Mouse (Mus musculus) urinary bladder, adult 18-20 months (tissue): ENCODE measurements around the gene Il1rapl2.
A peak's percentile ranks its signal among the peaks of the same experiment; 100 is the strongest.
"Not testable (repeated sequence)": the region's sequence is repeated elsewhere in the genome, so short reads cannot be mapped to it uniquely, and the experiment has no call there.

Experiments
- DNase-seq, 2 experiments: peaks; one replicate each; pipeline ENCODE4 v3.0.0; 2022; ENCODE audit warnings: low spot score in 2 of 2, mixed read lengths in 2 of 2

The Il1rapl2 gene

GRCm38 (mm10) chrX:138209480-138209879 lies 639.1 kb downstream of the Il1rapl2 start, which contains the start of gene Tex13a:
Gene Tex13a (minus strand): TSS chrX:138209580.
- no peak for DNase-seq

DNA sequence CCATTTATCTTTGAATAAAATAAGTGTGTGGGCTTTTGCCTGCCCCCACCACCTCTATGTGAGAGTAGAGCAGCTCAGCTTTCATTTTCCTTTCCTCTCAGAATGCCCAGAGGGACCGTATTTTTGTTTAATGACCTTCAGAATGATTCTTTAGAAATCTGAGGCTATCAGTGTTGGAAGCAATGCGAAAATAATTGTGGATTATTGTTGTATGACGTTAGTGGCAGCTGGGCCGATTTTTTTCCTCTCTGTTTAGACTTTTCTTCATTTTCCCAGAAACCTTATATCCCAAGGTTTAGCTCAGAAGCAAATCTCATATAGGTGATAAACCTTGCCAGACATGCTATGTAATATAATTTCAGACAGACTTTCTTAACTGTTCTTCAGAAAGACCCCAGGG lies 664.2 kb downstream of the Il1rapl2 start:
- no peak for DNase-seq

GRCm38 (mm10) chrX:138348736-138349135 lies 778.3 kb downstream of the Il1rapl2 start:
- DNase-seq, result not testable (repeated sequence)

GRCm38 (mm10) chrX:138433794-138434193 lies 863.4 kb downstream of the Il1rapl2 start:
- no peak for DNase-seq

GRCm38 (mm10) chrX:138437939-138438338 lies 867.5 kb downstream of the Il1rapl2 start:
- DNase-seq, result peak in 1 of 2 experiments; percentile 1

DNA sequence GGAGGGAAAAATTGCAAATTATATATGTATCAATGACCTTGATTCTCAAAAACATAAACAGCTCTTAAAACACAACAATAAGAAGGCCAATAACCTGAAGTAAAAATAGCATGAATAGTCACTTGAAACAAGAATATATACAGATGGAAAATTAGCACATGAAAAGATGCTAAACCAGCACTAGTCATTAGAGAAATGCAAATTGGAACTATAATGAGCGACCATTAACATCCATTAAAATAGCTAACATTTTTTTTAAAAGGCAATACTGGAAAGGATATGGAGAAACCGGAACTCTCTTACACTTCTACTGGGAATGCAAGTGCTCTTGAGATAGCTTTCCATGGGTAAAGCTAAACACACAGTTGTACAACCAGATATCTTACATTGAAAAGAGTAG lies 879.4 kb downstream of the Il1rapl2 start:
- DNase-seq, result no peak

GRCm38 (mm10) chrX:138478488-138478887 lies 908.1 kb downstream of the Il1rapl2 start:
- DNase-seq, result no peak

GRCm38 (mm10) chrX:138500510-138500909 lies 930.1 kb downstream of the Il1rapl2 start:
- DNase-seq, result no peak

DNA sequence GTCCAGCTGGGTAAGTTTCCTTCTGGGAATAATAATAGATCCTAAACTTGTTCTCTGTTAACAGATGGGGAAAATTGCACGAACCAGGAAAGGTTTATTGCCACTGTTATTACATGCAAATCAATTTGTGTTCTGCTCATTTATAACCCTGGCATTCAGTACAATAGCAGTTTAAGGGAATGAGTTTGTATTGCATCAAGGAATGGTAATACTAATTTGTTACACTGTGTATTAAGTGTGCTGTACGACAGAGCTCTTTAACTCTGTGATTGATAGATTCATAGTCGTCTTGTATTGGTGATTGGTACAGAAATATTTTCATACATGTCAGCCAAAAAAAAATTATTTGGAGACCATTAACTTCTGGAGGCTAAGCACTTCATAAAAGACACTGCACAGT lies 934.6 kb downstream of the Il1rapl2 start:
- DNase-seq, result no peak

DNA sequence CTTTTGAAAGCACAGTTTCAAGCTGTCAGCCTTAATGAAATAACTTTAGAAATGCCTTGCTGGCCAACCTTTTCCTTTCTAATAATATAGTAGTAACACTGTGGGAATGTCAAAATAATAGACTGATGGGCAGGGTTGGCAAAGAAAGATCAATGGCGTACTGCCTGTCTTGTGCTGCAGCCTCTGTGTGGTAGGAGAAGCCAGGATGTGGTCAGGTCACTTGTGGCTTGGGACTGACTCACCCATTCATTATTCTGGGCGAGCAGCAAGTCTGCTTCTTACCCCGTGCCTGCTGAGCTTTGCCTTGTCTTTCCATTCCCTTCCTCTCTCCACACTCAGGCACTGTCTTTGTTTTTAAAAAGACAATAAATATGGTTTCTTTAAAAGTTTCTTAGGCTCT lies 1049.7 kb downstream of the Il1rapl2 start:
- no peak for DNase-seq

GRCm38 (mm10) chrX:138625311-138625710 lies 1054.9 kb downstream of the Il1rapl2 start:
- no peak for DNase-seq

- no peak for DNase-seq
These were observed 1152.0 kb downstream of the Il1rapl2 start for GRCm38 (mm10) chrX:138722372-138722771.

GRCm38 (mm10) chrX:138800958-138801357 lies 1230.5 kb downstream of the Il1rapl2 start:
- no peak for DNase-seq

GRCm38 (mm10) chrX:138831876-138832275 lies 1261.5 kb downstream of the Il1rapl2 start:
- no peak for DNase-seq

GRCm38 (mm10) chrX:138833894-138834293 lies 1263.5 kb downstream of the Il1rapl2 start:
- no peak for DNase-seq

DNA sequence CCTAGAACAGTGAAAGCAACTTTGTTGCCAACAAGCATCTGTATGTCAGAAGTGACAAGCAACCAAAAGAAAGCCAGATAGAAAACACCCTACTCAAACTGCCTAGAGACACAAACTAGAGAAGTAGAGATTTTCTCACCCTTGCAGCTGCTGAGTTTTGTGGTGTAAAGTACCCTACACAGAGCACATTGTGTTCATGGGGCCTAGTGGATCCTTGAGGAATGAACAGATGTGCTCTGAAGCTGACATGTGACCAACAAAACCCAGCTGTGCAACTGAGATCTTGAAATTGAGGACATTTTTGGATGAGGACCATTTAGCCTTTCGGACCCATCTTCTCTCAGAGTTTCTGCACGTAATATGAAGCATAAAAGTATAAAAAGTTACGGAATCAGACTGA lies 1268.0 kb downstream of the Il1rapl2 start:
- no peak for DNase-seq
